Mouse (Mus musculus) MEL (cell line): ENCODE data around the gene Adgrg5. TPM values are rescaled to one million over a fixed set of nuclear protein-coding genes. Genes with fewer than 3 reads are reported as not detected.

Experiments
- DNase-seq: peaks from one replicate; pipeline ENCODE4 v3.0.0; 2011; ENCODE audit warnings: low read depth, low spot score
- H3K27ac ChIP-seq: 2 replicates; pipeline ENCODE4 v1.5.1; 2012; ENCODE audit warnings: low read depth, mild to moderate bottlenecking, control low read depth, low read length, moderate library complexity; ENCODE audit not compliant: control insufficient read depth
- H3K27me3 ChIP-seq, 2 experiments: fragments of 150-350 bp in 1 of 2; sonication (generic) in 1 of 2; 2 replicates each; pipeline ENCODE4 v1.6.1; 2012; ENCODE audit warnings: low read length in 2 of 2, mild to moderate bottlenecking in 2 of 2, improper control_type of control experiment in 1 of 2, moderate library complexity in 1 of 2; ENCODE audit not compliant: insufficient read depth in 2 of 2, control insufficient read depth in 1 of 2
- H3K36me3 ChIP-seq, 2 experiments: 2 replicates each; pipeline ENCODE4 v1.6.1; 2012 to 2014; ENCODE audit warnings: low read length in 2 of 2, improper control_type of control experiment in 1 of 2, inconsistent platforms in 1 of 2, mild to moderate bottlenecking in 1 of 2; ENCODE audit not compliant: insufficient read depth in 2 of 2, control insufficient read depth in 1 of 2
- H3K4me1 ChIP-seq, 2 experiments: fragments of 150-350 bp in 1 of 2; sonication (generic) in 1 of 2; 2 replicates each; pipeline ENCODE4 v1.6.1; 2012; ENCODE audit warnings: low read length in 2 of 2, improper control_type of control experiment in 1 of 2, mild to moderate bottlenecking in 1 of 2; ENCODE audit not compliant: insufficient read depth in 2 of 2, control insufficient read depth in 1 of 2
- H3K4me3 ChIP-seq, 2 experiments: fragments of 150-350 bp in 1 of 2; sonication (generic) in 1 of 2; 2 replicates each; pipeline ENCODE4 v1.5.1; 2012; ENCODE audit warnings: low read depth in 2 of 2, low read length in 2 of 2, mild to moderate bottlenecking in 2 of 2, moderate library complexity in 2 of 2, control low read depth in 1 of 2, improper control_type of control experiment in 1 of 2; ENCODE audit not compliant: control insufficient read depth in 1 of 2, insufficient read depth in 1 of 2
- H3K79me2 ChIP-seq: 2 replicates; pipeline ENCODE4 v1.6.1; 2012; ENCODE audit warnings: mild to moderate bottlenecking, low read length, moderate library complexity; ENCODE audit not compliant: control insufficient read depth, poor library complexity, insufficient read depth
- H3K9ac ChIP-seq: 2 replicates; pipeline ENCODE4 v1.6.1; 2012; ENCODE audit warnings: low read depth, mild to moderate bottlenecking, control low read depth, low read length, moderate library complexity; ENCODE audit not compliant: control insufficient read depth, poor library complexity, severe bottlenecking
- H3K9me3 ChIP-seq: fragments of 150-350 bp; sonication (generic); replicated peaks from 2 replicates; pipeline ENCODE4 v1.6.1; 2012; ENCODE audit warnings: mild to moderate bottlenecking, low read length, improper control_type of control experiment, moderate library complexity; ENCODE audit not compliant: insufficient read depth
- BHLHE40 ChIP-seq: IDR thresholded peaks from 2 replicates; pipeline ENCODE4 v1.6.1; 2012; ENCODE audit warnings: low read depth, mild to moderate bottlenecking, inconsistent platforms, low read length, improper control_type of control experiment, borderline replicate concordance
- CHD1 ChIP-seq: IDR thresholded peaks from 2 replicates; pipeline ENCODE4 v1.6.1; 2012; ENCODE audit warnings: low read depth, mild to moderate bottlenecking, inconsistent platforms, low read length, improper control_type of control experiment
- CHD2 ChIP-seq: IDR thresholded peaks from 2 replicates; pipeline ENCODE4 v1.6.1; 2011; ENCODE audit warnings: low read length, improper control_type of control experiment
- ELF1 ChIP-seq: IDR thresholded peaks from 2 replicates; pipeline ENCODE4 v1.6.1; 2014; ENCODE audit warnings: low read depth, mild to moderate bottlenecking, inconsistent platforms, low read length, improper control_type of control experiment, moderate library complexity
- EP300 ChIP-seq, 2 experiments: IDR thresholded peaks; 2 replicates each; pipeline ENCODE4 v1.6.1; 2011; ENCODE audit warnings: improper control_type of control experiment in 2 of 2, low read length in 2 of 2, low read depth in 1 of 2, mild to moderate bottlenecking in 1 of 2
- ETS1 ChIP-seq: IDR thresholded peaks from 2 replicates; pipeline ENCODE4 v1.6.1; 2012; ENCODE audit warnings: low read depth, mild to moderate bottlenecking, inconsistent platforms, low read length, improper control_type of control experiment, moderate library complexity
- GABPA ChIP-seq: IDR thresholded peaks from 2 replicates; pipeline ENCODE4 v1.6.1; 2012; ENCODE audit warnings: low read depth, mild to moderate bottlenecking, inconsistent platforms, low read length, improper control_type of control experiment, moderate library complexity
- GATA1 ChIP-seq: IDR thresholded peaks from 2 replicates; pipeline ENCODE4 v1.6.1; 2011; ENCODE audit warnings: low read depth, low read length, improper control_type of control experiment
- HCFC1 ChIP-seq: IDR thresholded peaks from 2 replicates; pipeline ENCODE4 v1.6.1; 2012; ENCODE audit warnings: low read depth, mild to moderate bottlenecking, inconsistent platforms, low read length, improper control_type of control experiment, moderate library complexity
- KAT2A ChIP-seq: conservative IDR thresholded peaks from 2 replicates; pipeline ENCODE4 v1.6.1; 2012; ENCODE audit warnings: low read depth, low read length, improper control_type of control experiment, inconsistent platforms
- MAFK ChIP-seq: IDR thresholded peaks from 2 replicates; pipeline ENCODE4 v1.6.1; 2011; ENCODE audit warnings: low read depth, mild to moderate bottlenecking, low read length, improper control_type of control experiment, borderline replicate concordance
- MXI1 ChIP-seq: IDR thresholded peaks from 2 replicates; pipeline ENCODE4 v1.6.1; 2011; ENCODE audit warnings: mild to moderate bottlenecking, low read depth, low read length, improper control_type of control experiment
- MYB ChIP-seq: IDR thresholded peaks from 2 replicates; pipeline ENCODE4 v1.6.1; 2011; ENCODE audit warnings: mild to moderate bottlenecking, low read depth, low read length, improper control_type of control experiment
- MYC ChIP-seq: IDR thresholded peaks from 2 replicates; pipeline ENCODE4 v1.6.1; 2011; ENCODE audit warnings: low read depth, mild to moderate bottlenecking, low read length, improper control_type of control experiment, moderate library complexity
- NRF1 ChIP-seq: IDR thresholded peaks from 2 replicates; pipeline ENCODE4 v1.6.1; 2014; ENCODE audit warnings: low read depth, mild to moderate bottlenecking, inconsistent platforms, low read length, improper control_type of control experiment, moderate library complexity; ENCODE audit not compliant: poor library complexity, insufficient read depth, severe bottlenecking
- POLR2AphosphoS2 ChIP-seq: IDR thresholded peaks from 2 replicates; pipeline ENCODE4 v1.6.1; 2011; ENCODE audit warnings: low read length, improper control_type of control experiment
- RAD21 ChIP-seq: IDR thresholded peaks from 2 replicates; pipeline ENCODE4 v1.6.1; 2011; ENCODE audit warnings: mild to moderate bottlenecking, low read depth, low read length, improper control_type of control experiment
- SMC3 ChIP-seq: IDR thresholded peaks from 2 replicates; pipeline ENCODE4 v1.6.1; 2011; ENCODE audit warnings: low read depth, low read length, improper control_type of control experiment
- TBP ChIP-seq: IDR thresholded peaks from 2 replicates; pipeline ENCODE4 v1.8.0; 2011; ENCODE audit warnings: low read depth, low read length, improper control_type of control experiment
- TCF12 ChIP-seq: IDR thresholded peaks from 2 replicates; pipeline ENCODE4 v1.6.1; 2014; ENCODE audit warnings: low read depth, mild to moderate bottlenecking, inconsistent platforms, low read length, improper control_type of control experiment, moderate library complexity
- USF1 ChIP-seq: IDR thresholded peaks from 2 replicates; pipeline ENCODE4 v1.6.1; 2014; ENCODE audit warnings: low read depth, mild to moderate bottlenecking, inconsistent platforms, low read length, improper control_type of control experiment, moderate library complexity
- USF2 ChIP-seq, 2 experiments: IDR thresholded peaks; 2 replicates each; pipeline ENCODE4 v1.6.1; 2011 to 2012; ENCODE audit warnings: improper control_type of control experiment in 2 of 2, low read length in 2 of 2, borderline replicate concordance in 1 of 2, inconsistent platforms in 1 of 2, low read depth in 1 of 2, mild to moderate bottlenecking in 1 of 2; ENCODE audit not compliant: insufficient read depth in 1 of 2
- ZMIZ1 ChIP-seq: IDR thresholded peaks from 2 replicates; pipeline ENCODE4 v1.6.1; 2012; ENCODE audit warnings: low read depth, mild to moderate bottlenecking, inconsistent platforms, low read length, improper control_type of control experiment, moderate library complexity
- polyA plus RNA-seq, 2 experiments: library from polyadenylated mRNA; stranded (reverse) in 1 of 2; unstranded in 1 of 2; fragments of >175 nt in 1 of 2; fragments of >200 nt in 1 of 2; gene quantifications; 2 replicates each; pipeline versions ENCODE4 v1.2.1 to v1.2.4; 2012; ENCODE audit warnings: low replicate concordance in 2 of 2, low read depth in 1 of 2; ENCODE audit not compliant: insufficient read length in 2 of 2, insufficient read depth in 1 of 2, missing spikeins in 1 of 2
- total RNA-seq: library from RNA; depleted of rRNA; stranded (reverse); fragments of 300-350 nt; gene quantifications from 2 replicates; pipeline ENCODE4 v1.2.3, GENCODE M21; 2012

The Adgrg5 gene
- total and polyA plus RNA-seq, 3 experiments, result 0.04 to 1.3 TPM; not detected in 1

- no peaks in the 10 kb centered on the region for H3K9me3 ChIP-seq
- peaks cover 2 to 7% of the 10 kb centered on the region in 2 experiments for H3K4me1 ChIP-seq
- no peak overlapping the region for H3K9ac ChIP-seq
- DNase-seq, result no peak
- no peak for TF ChIP-seq TCF12
- no peak for TF ChIP-seq SMC3
- TF ChIP-seq ETS1, result no peak
- TF ChIP-seq CHD1, result no peak
- TF ChIP-seq ZMIZ1, result no peak
- TF ChIP-seq NRF1, result no peak
- TF ChIP-seq BHLHE40, result no peak
- TF ChIP-seq CHD2, result no peak
- TF ChIP-seq HCFC1, result no peak
- TF ChIP-seq, all 39 proteins: peak for 0
- Histone ChIP-seq H3K4me3 (no peak overlapping the region), H3K79me2 (no peaks in the 10 kb centered on the region), H3K27ac (no peak overlapping the region), H3K27me3 (peaks cover 15 to 28% of the 10 kb centered on the region in 2 experiments), H3K36me3 (peaks cover 0 to 6% of the 10 kb centered on the region in 2 experiments; a peak in 2 of 4 replicates)
These were observed 42.8 kb upstream of the Adgrg5 start for GRCm38 (mm10) chr8:94880742-94881141.

GRCm38 (mm10) chr8:94888383-94889036 is 35.0 kb upstream of the Adgrg5 start:
- Histone ChIP-seq H3K9ac (no peak overlapping the region), H3K4me3 (no peak overlapping the region), H3K9me3 (no peaks in the 10 kb centered on the region), H3K27ac (no peak overlapping the region), H3K36me3 (no peaks in the 10 kb centered on the region), H3K27me3 (peaks cover 14 to 23% of the 10 kb centered on the region in 2 experiments), H3K79me2 (no peaks in the 10 kb centered on the region), H3K4me1 (no peaks in the 10 kb centered on the region)
- TF ChIP-seq SMC3, result no peak
- no peak for TF ChIP-seq GABPA
- TF ChIP-seq ELF1, result no peak
- TF ChIP-seq TBP, result no peak
- no peak for TF ChIP-seq CHD1
- no peak for TF ChIP-seq GATA1
- no peak for TF ChIP-seq KAT2A
- DNase-seq, result no peak

GRCm38 (mm10) chr8:94892917-94893316 is 30.6 kb upstream of the Adgrg5 start:
- Histone ChIP-seq H3K9me3 (no peaks in the 10 kb centered on the region), H3K4me3 (no peak overlapping the region), H3K36me3 (no peaks in the 10 kb centered on the region), H3K79me2 (no peaks in the 10 kb centered on the region), H3K4me1 (no peaks in the 10 kb centered on the region), H3K27me3 (peaks cover 12 to 17% of the 10 kb centered on the region in 2 experiments), H3K9ac (no peak overlapping the region), H3K27ac (no peak overlapping the region)
- TF ChIP-seq MYB (no peak), TBP (no peak), CHD2 (no peak), HCFC1 (no peak), USF2 (IDR thresholded peaks at IDR 0.05; ENCODE audit: borderline replicate concordance in 1 of 2, insufficient read depth in 1 of 2, low read depth in 1 of 2, low read length in 2 of 2) (no peak), MAFK (no peak), EP300 (IDR thresholded peaks at IDR 0.05; ENCODE audit: low read depth in 1 of 2, low read length in 2 of 2) (no peak), ZMIZ1 (no peak), SMC3 (no peak), POLR2AphosphoS2 (no peak), MYC (no peak), GATA1 (no peak), RAD21 (no peak), MXI1 (no peak), USF1 (no peak)
- DNase-seq, result no peak
